Mouse (Mus musculus) ovary, postnatal 14 days (tissue): ENCODE data around the gene Slc22a17.

Experiments
- DNase-seq: peaks from one replicate; pipeline ENCODE4 v3.0.0; 2022; ENCODE audit warnings: low spot score

The Slc22a17 gene

GRCm38 (mm10) chr14:54938431-54939219 lies 25.7 kb upstream of the Slc22a17 start:
- DNase-seq: no peak

GRCm38 (mm10) chr14:54937361-54938182 lies 24.6 kb upstream of the Slc22a17 start:
- DNase-seq: no peak

- DNase-seq: no peak
Observed at GRCm38 (mm10) chr14:54936831-54937160, 23.9 kb upstream of the Slc22a17 start.

- DNase-seq: no peak
Observed at GRCm38 (mm10) chr14:54935904-54936830, 23.2 kb upstream of the Slc22a17 start, which contains the start of gene Cmtm5. Gene Cmtm5 (plus strand): TSS chr14:54936261.

- DNase-seq: no peak
Observed at GRCm38 (mm10) chr14:54932645-54933150, 19.8 kb upstream of the Slc22a17 start, which contains the start of gene Il25. Gene Il25 (plus strand): TSS chr14:54932695.

- peak; percentile 54 for DNase-seq
Observed at GRCm38 (mm10) chr14:54930431-54930830, 17.5 kb upstream of the Slc22a17 start.

GRCm38 (mm10) chr14:54929801-54930200 lies 16.9 kb upstream of the Slc22a17 start:
- DNase-seq: no peak

GRCm38 (mm10) chr14:54927296-54927695 lies 14.4 kb upstream of the Slc22a17 start:
- DNase-seq: no peak

- DNase-seq: peak; percentile 78
Observed at GRCm38 (mm10) chr14:54926401-54927158, 13.6 kb upstream of the Slc22a17 start.

- DNase-seq: peak; percentile 60
Observed at GRCm38 (mm10) chr14:54925349-54926342, 12.7 kb upstream of the Slc22a17 start, which contains the start of gene Efs. Gene Efs (minus strand): TSS chr14:54926126.

GRCm38 (mm10) chr14:54924641-54925348 lies 11.9 kb upstream of the Slc22a17 start:
- peak; percentile 64 for DNase-seq

GRCm38 (mm10) chr14:54920076-54920685 lies 7.2 kb upstream of the Slc22a17 start:
- DNase-seq: no peak

GRCm38 (mm10) chr14:54913343-54913742 lies 411 bp upstream of the Slc22a17 start:
- DNase-seq: no peak

- no peak for DNase-seq
Observed at GRCm38 (mm10) chr14:54912109-54912850, 652 bp downstream of the Slc22a17 start.

- DNase-seq: no peak
Observed at GRCm38 (mm10) chr14:54908682-54909081, 4.2 kb downstream of the Slc22a17 start.

- no peak for DNase-seq
Observed at GRCm38 (mm10) chr14:54903641-54904040, 9.3 kb downstream of the Slc22a17 start.

GRCm38 (mm10) chr14:54900383-54900782 lies 12.5 kb downstream of the Slc22a17 start:
- DNase-seq: peak; percentile 63

GRCm38 (mm10) chr14:54897445-54897844 lies 15.5 kb downstream of the Slc22a17 start:
- DNase-seq: no peak
